Mouse (Mus musculus) left cerebral cortex, adult 2 months (tissue): ENCODE results near the gene Cep295. TPM values are rescaled to one million over a fixed set of nuclear protein-coding genes. Genes with fewer than 3 reads are reported as not detected.

Source experiments
- DNase-seq, 2 experiments: peaks; one replicate each; pipeline ENCODE4 v3.0.0; 2021 to 2022; ENCODE audit warnings: low spot score in 2 of 2, mixed read lengths in 1 of 2; ENCODE audit errors: extremely low spot score in 1 of 2
- H3K27ac ChIP-seq: fragments of 200-600 bp; 2 replicates; pipeline ENCODE4 v1.8.1; 2022
- H3K4me3 ChIP-seq: fragments of 200-600 bp; 2 replicates; pipeline ENCODE4 v1.8.1; 2022
- CTCF ChIP-seq: fragments of 200-600 bp; IDR thresholded peaks from 2 replicates; pipeline ENCODE4 v1.8.1; 2022; ENCODE audit warnings: antibody characterized with exemption, mild to moderate bottlenecking, moderate library complexity
- intact Hi-C: fragments of 180-260 bp; cut with DNase I; formaldehyde crosslinking; loops from one replicate; pipeline ENCODE4 v1.15.1; 2025
- microRNA-seq, 2 experiments: library from miRNA; unstranded; fragments of <30 nt; microRNA quantifications; one replicate each; pipeline ENCODE4 v1.2.0; 2021
- total RNA-seq, 2 experiments: library from RNA; stranded (reverse); gene quantifications; 2 replicates each; pipeline ENCODE4 v1.2.3; 2021

The Cep295 gene
- total RNA-seq, 2 experiments from 2014 or later, result 22.2 to 23.2 TPM

GRCm38 (mm10) chr9:15279649-15280490 is 77.7 kb downstream of the Cep295 start, which contains the start of gene Med17:
Gene Med17 (minus strand): TSS chr9:15279931.
- TF ChIP-seq CTCF, result no peak; the same call in 1 of the 2 replicates
- DNase-seq, result peak; percentile 93 to 95
- intact Hi-C loops, result loop anchor here (2.0 kb wide), 1 partner anchor 27 kb away; the partner anchor contains the start of genes 4931406C07Rik and Taf1d
- peak within 1 kb of the TSS; percentile 90 for H3K27ac ChIP-seq
- peak within 1 kb of the TSS; percentile 74 for H3K4me3 ChIP-seq

- no peak for TF ChIP-seq CTCF
- no peak for DNase-seq
Observed at GRCm38 (mm10) chr9:15279139-15279648, 78.4 kb downstream of the Cep295 start.

GRCm38 (mm10) chr9:15278343-15278742 is 79.2 kb downstream of the Cep295 start:
- no peak overlapping the region for H3K27ac ChIP-seq

More at GRCm38 (mm10) chr9:15279139-15279648, 78.4 kb downstream of the Cep295 start:
- Histone ChIP-seq H3K27ac (peak overlapping the region; percentile 90), H3K4me3 (peak overlapping the region; percentile 74)
- intact Hi-C loops, result loop anchor here (2.0 kb wide), 1 partner anchor 28 kb away; the partner anchor contains the start of genes 4931406C07Rik and Taf1d

GRCm38 (mm10) chr9:15276855-15277254 is 80.7 kb downstream of the Cep295 start:
- Histone ChIP-seq H3K4me3 (no peak overlapping the region), H3K27ac (no peak overlapping the region)
- intact Hi-C loops, result no loop called here
- TF ChIP-seq CTCF, result no peak
- no peak for DNase-seq

More at GRCm38 (mm10) chr9:15278343-15278742, 79.2 kb downstream of the Cep295 start:
- intact Hi-C loops, result loop anchor here (2.0 kb wide), 1 partner anchor 28 kb away; the partner anchor contains the start of genes 4931406C07Rik and Taf1d
- DNase-seq, result no peak
- TF ChIP-seq CTCF, result no peak
- no peak overlapping the region for H3K4me3 ChIP-seq

GRCm38 (mm10) chr9:15273981-15274380 is 83.6 kb downstream of the Cep295 start:
- Histone ChIP-seq H3K4me3 (no peak overlapping the region), H3K27ac (no peak overlapping the region)
- TF ChIP-seq CTCF, result no peak
- DNase-seq, result no peak
- intact Hi-C loops, result no loop called here

Small RNA genes lying within 50 kb of the gene (microRNA-seq; reads per million reads assigned to microRNA genes)
- gene Gm49349, result 0 reads per million in 2 experiments
- gene mmu-mir-7650, result 0 reads per million in 2 experiments

Other genes starting within 250 kb of the Cep295 start
- gene Hephl1, start 245.7 kb downstream of the Cep295 start, total RNA-seq, result not detected
- gene Vstm5, start 118.7 kb downstream of the Cep295 start, total RNA-seq, result 1 to 10 TPM; 7.6 to 9.2 TPM
- 10 to 100 TPM; 35.7 to 35.8 TPM for gene Med17, start 77.9 kb downstream of the Cep295 start, total RNA-seq
- gene Taf1d, start 51.6 kb downstream of the Cep295 start, total RNA-seq, result 10 to 100 TPM; 30.7 to 33.5 TPM
- 10 to 100 TPM; 17.6 to 19.2 TPM for gene 4931406C07Rik, start 51.3 kb downstream of the Cep295 start, total RNA-seq
- gene Smco4, start 135.6 kb upstream of the Cep295 start, total RNA-seq, result 1 to 10 TPM; 3.0 to 4.4 TPM